Mouse (Mus musculus): ENCODE measurements around the gene Atat1.

Gene Atat1

GRCm38 (mm10) chr17:35870884-35871696 is 38.8 kb downstream of the Atat1 start:
- DNase-seq: no peak

GRCm38 (mm10) chr17:35870151-35870883 is 39.6 kb downstream of the Atat1 start:
- peak; percentile 65 for DNase-seq

- peak; percentile 51 for DNase-seq
Measured at GRCm38 (mm10) chr17:35869346-35870067, 40.4 kb downstream of the Atat1 start.

- no peak for DNase-seq
Measured at GRCm38 (mm10) chr17:35868961-35869345, 40.9 kb downstream of the Atat1 start.

- DNase-seq: peak; percentile 26
Measured at GRCm38 (mm10) chr17:35868165-35868820, 41.6 kb downstream of the Atat1 start.

- DNase-seq: peak; percentile 52
Measured at GRCm38 (mm10) chr17:35866911-35867890, 42.7 kb downstream of the Atat1 start.

- no peak for DNase-seq
Measured at GRCm38 (mm10) chr17:35866281-35866831, 43.5 kb downstream of the Atat1 start.

GRCm38 (mm10) chr17:35865481-35866280 is 44.2 kb downstream of the Atat1 start, which contains the start of gene Ppp1r18:
Gene Ppp1r18 (plus strand): TSS chr17:35865593.
- peak; percentile 64 for DNase-seq

GRCm38 (mm10) chr17:35864832-35865353 is 45.0 kb downstream of the Atat1 start:
- no peak for DNase-seq

GRCm38 (mm10) chr17:35861198-35861857 is 48.5 kb downstream of the Atat1 start, which contains the start of gene Nrm:
Gene Nrm (plus strand): TSS chr17:35861318.
- peak; percentile 95 for DNase-seq

GRCm38 (mm10) chr17:35860831-35861197 is 49.1 kb downstream of the Atat1 start:
- no peak for DNase-seq

- no peak for DNase-seq
Measured at GRCm38 (mm10) chr17:35859835-35860234, 50.0 kb downstream of the Atat1 start.

GRCm38 (mm10) chr17:35859371-35859770 is 50.5 kb downstream of the Atat1 start:
- DNase-seq: no peak

GRCm38 (mm10) chr17:35850974-35851373 is 58.9 kb downstream of the Atat1 start:
- DNase-seq: no peak

- DNase-seq: peak; percentile 6
Measured at GRCm38 (mm10) chr17:35848112-35848511, 61.8 kb downstream of the Atat1 start.

Data from kidney, adult 18-20 months (tissue).